Mouse (Mus musculus) hindbrain, postnatal 0 days (tissue): ENCODE data around the gene Krtap6-5. TPM values are rescaled to one million over a fixed set of nuclear protein-coding genes. Genes with fewer than 3 reads are reported as not detected.
"Not testable (repeated sequence)": the region's sequence is repeated elsewhere in the genome, so short reads cannot be mapped to it uniquely, and the experiment has no call there.

Experiments used
- ATAC-seq: fragments of 200-750 bp; cut with Nextera tagmentation; 2 replicates; pipeline ENCODE4 v1.8.0; 2017; ENCODE audit warnings: mild to moderate bottlenecking, moderate TSS enrichment, moderate library complexity
- DNase-seq: peaks from one replicate; pipeline ENCODE4 v3.0.0-alpha.2; 2015; ENCODE audit warnings: low spot score
- H3K27ac ChIP-seq: fragments of 300-500 bp; sonication (generic); 2 replicates; pipeline ENCODE4 v1.5.1; 2014; ENCODE audit warnings: mild to moderate bottlenecking
- H3K27me3 ChIP-seq: fragments of 300-500 bp; sonication (generic); 2 replicates; pipeline ENCODE4 v1.6.1; 2014; ENCODE audit warnings: low read length, mixed read lengths; ENCODE audit not compliant: insufficient read depth
- H3K36me3 ChIP-seq: fragments of 300-500 bp; sonication (generic); 2 replicates; pipeline ENCODE4 v1.6.1; 2014; ENCODE audit warnings: low read length, mixed read lengths; ENCODE audit not compliant: insufficient read depth
- H3K4me1 ChIP-seq: fragments of 300-500 bp; sonication (generic); 2 replicates; pipeline ENCODE4 v1.6.1; 2014; ENCODE audit warnings: antibody characterized with exemption, low read length, mixed read lengths; ENCODE audit not compliant: insufficient read depth
- H3K4me2 ChIP-seq: fragments of 300-500 bp; sonication (generic); 2 replicates; pipeline ENCODE4 v1.6.1; 2014; ENCODE audit warnings: low read depth, mild to moderate bottlenecking, low read length, moderate library complexity, mixed read lengths
- H3K4me3 ChIP-seq: fragments of 300-500 bp; sonication (generic); 2 replicates; pipeline ENCODE4 v1.5.1; 2014; ENCODE audit warnings: low read length
- H3K9ac ChIP-seq: fragments of 300-500 bp; sonication (generic); replicated peaks from 2 replicates; pipeline ENCODE4 v1.6.1; 2014; ENCODE audit warnings: mild to moderate bottlenecking, low read length, moderate library complexity, mixed read lengths
- H3K9me3 ChIP-seq: fragments of 300-500 bp; sonication (generic); 2 replicates; pipeline ENCODE4 v1.6.1; 2016; ENCODE audit warnings: low read length, mixed read lengths
- CTCF ChIP-seq: IDR thresholded peaks from 2 replicates; pipeline ENCODE4 v1.5.1; 2016; ENCODE audit warnings: antibody characterized with exemption, control low read depth, low read depth
- WGBS: fragments of 180-500 bp; shearing (Covaris S2); extraction: QIAGEN DNeasy Blood & Tissue Kit; methylation state at CpG from one replicate; pipeline ENCODE4 v1.1.7; 2014; 5-methylcytosine and 5-hydroxymethylcytosine counted together
- polyA plus RNA-seq: library from polyadenylated mRNA; unstranded; fragments of >200 nt; fragmentation: Nextera tagmentation; extraction: Ambion mirVana; gene quantifications from 2 replicates; pipeline ENCODE4 v1.2.1, GENCODE M21; 2015
- total RNA-seq: library from RNA; depleted of rRNA; stranded (reverse); fragments of >200 nt; gene quantifications from 2 replicates; pipeline ENCODE4 v1.2.3, GENCODE M21; 2014; rRNA removed

Gene Krtap6-5
- total RNA-seq (not detected in 2 replicates), polyA plus RNA-seq (not detected in 2 replicates)

DNA sequence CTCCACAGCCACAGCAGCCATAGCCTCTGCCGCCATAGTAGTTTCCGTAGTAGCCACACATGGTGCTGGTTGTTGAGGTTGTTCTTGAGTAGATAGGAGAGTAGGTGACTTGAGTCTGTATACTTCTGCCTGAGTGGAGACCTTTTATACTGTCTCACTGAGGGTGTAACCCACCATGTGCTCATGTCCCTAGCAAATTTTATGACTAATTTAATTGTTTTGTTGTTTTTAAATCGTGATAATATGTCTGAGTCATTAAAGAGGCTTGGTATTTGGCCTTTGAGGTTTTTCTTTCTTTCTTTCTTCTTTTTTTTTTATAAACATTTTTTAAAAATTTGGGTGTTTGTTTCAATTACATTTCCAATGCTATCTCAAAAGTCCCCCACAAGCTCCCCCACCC lies at the start of gene Krtap6-5:
Krtap6-5 (minus strand) TSS at position 101 of the 400 bp plus-strand sequence.
- Histone ChIP-seq H3K27me3 (no peaks in the 10 kb centered on the region), H3K4me1 (no peaks in the 10 kb centered on the region), H3K27ac (no peak within 1 kb of the TSS), H3K9ac (no peak within 1 kb of the TSS), H3K4me3 (no peak within 1 kb of the TSS), H3K4me2 (no peak within 1 kb of the TSS), H3K9me3 (no peaks in the 10 kb centered on the region), H3K36me3 (no peaks in the 10 kb centered on the region)
- ATAC-seq (no peak), DNase-seq (no peak)
- TF ChIP-seq CTCF, result no peak
- WGBS, result 84% methylated on average over 3 of the region's 3 CpGs

DNA sequence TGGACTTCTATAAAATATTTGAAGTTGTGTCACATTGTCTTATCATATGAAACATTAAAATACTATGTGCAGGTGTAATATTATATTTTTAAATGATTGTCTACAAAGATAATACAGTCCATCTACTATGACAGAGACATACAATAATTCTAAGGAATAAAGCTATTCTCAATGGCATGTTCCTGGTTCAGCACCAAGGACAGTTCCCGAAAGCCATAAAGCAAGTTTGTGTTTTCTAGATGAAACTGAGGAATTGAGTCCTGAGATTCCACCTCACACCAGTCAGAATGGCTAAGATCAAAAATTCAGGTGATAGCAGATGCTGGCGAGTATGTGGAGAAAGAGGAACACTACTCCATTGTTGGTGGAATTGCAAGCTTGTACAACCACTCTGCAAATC lies 23.4 kb upstream of the Krtap6-5 start:
- H3K27me3 ChIP-seq, ATAC-seq, H3K4me2 ChIP-seq, H3K36me3 ChIP-seq, H3K4me1 ChIP-seq, H3K4me3 ChIP-seq, H3K9me3 ChIP-seq, H3K27ac ChIP-seq, H3K9ac ChIP-seq: not testable (repeated sequence)
- DNase-seq, result peak; percentile 5
- WGBS, result 83% methylated on average over 2 of the region's 2 CpGs

DNA sequence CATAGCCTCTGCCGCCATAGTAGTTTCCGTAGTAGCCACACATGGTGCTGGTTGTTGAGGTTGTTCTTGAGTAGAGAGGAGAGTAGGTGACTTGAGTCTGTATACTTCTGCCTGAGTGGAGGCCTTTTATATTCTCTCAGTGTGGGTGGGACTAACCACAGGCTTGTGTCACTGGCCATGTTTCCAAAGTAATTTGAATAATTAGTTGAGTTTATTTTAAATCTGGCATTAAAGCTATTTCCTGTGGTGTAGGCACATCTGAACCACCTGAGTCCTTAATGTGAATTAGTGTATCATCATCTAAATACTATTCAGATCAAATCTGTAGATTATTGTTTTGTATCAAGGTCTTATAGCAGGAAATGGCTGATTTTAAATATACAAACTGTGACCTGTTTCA lies 16.2 kb upstream of the Krtap6-5 start, which contains the start of gene 1110025L11Rik:
1110025L11Rik (minus strand) TSS at position 101 of the 400 bp plus-strand sequence.
- H3K27ac ChIP-seq, ATAC-seq: not testable (repeated sequence)

DNA sequence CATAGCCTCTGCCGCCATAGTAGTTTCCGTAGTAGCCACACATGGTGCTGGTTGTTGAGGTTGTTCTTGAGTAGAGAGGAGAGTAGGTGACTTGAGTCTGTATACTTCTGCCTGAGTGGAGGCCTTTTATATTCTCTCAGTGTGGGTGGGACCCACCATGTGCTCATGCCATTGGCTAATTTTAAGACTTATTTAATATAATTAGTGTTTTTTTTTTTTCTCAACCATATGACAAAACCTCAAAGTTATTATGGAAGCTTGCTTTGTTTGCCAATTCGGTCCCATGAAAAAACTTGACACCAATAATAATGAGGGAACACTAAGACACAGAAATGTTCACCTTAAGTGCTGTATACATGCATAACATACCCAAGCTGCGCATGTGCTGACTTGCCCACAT lies 6.3 kb downstream of the Krtap6-5 start, which contains the start of gene Gm10228:
Gm10228 (minus strand) TSS at position 101 of the 400 bp plus-strand sequence.
- H3K9ac ChIP-seq, DNase-seq, H3K4me3 ChIP-seq, H3K9me3 ChIP-seq, H3K27ac ChIP-seq, H3K4me2 ChIP-seq, H3K4me1 ChIP-seq, ATAC-seq, H3K36me3 ChIP-seq, H3K27me3 ChIP-seq: not testable (repeated sequence)
- WGBS, result 89% methylated on average over 2 of the region's 4 CpGs

More for the DNA sequence above, 16.2 kb upstream of the Krtap6-5 start, which contains the start of gene 1110025L11Rik:
- H3K27me3 ChIP-seq, H3K9me3 ChIP-seq, H3K36me3 ChIP-seq, DNase-seq, H3K4me1 ChIP-seq, H3K9ac ChIP-seq, H3K4me3 ChIP-seq, H3K4me2 ChIP-seq: not testable (repeated sequence)
- no CpG with 5 or more reads among the region's 2 CpGs for WGBS

DNA sequence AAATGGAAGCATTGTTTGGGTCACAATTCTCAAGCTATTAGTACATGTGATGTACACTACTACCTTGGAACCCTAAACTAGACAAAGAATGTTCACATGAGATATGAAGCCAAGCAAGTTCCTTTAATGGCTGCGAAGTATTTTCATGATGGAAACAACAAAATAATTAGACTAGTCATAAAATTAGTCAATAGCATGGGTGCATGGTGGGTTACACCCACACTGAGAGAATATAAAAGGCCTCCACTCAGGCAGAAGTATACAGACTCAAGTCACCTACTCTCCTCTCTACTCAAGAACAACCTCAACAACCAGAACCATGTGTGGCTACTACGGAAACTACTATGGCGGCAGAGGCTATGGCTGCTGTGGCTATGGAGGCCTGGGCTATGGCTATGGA lies 16.3 kb downstream of the Krtap6-5 start, which contains the start of gene Krtap6-1:
Krtap6-1 (plus strand) TSS at position 301 of the 400 bp plus-strand sequence.
- not testable (repeated sequence) for H3K4me2 ChIP-seq, H3K27me3 ChIP-seq, H3K27ac ChIP-seq, H3K36me3 ChIP-seq, H3K4me1 ChIP-seq, DNase-seq, H3K4me3 ChIP-seq, H3K9ac ChIP-seq, H3K9me3 ChIP-seq, ATAC-seq
- 92% methylated on average over 3 of the region's 3 CpGs for WGBS

DNA sequence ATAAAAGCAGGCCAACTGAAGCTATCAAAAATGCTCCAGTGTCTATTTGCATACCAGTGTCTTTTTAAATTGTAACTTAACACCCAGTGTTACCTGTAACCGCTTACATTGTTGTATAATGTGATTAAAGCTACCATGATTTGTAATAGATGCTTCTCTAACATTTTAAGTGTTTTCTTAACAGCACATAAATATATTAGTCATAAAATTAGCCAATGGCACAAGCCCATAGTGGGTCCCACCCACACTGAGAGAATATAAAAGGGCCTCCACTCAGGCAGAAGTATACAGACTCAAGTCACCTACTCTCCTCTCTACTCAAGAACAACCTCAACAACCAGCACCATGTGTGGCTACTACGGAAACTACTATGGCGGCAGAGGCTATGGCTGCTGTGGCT lies 32.7 kb downstream of the Krtap6-5 start, which contains the start of gene Gm10229:
Gm10229 (plus strand) TSS at position 301 of the 400 bp plus-strand sequence.
- not testable (repeated sequence) for H3K27me3 ChIP-seq, DNase-seq, ATAC-seq, H3K4me2 ChIP-seq, H3K27ac ChIP-seq, H3K9ac ChIP-seq, H3K4me1 ChIP-seq, H3K4me3 ChIP-seq, H3K9me3 ChIP-seq, H3K36me3 ChIP-seq
- 98% methylated on average over 1 of the region's 3 CpGs for WGBS

DNA sequence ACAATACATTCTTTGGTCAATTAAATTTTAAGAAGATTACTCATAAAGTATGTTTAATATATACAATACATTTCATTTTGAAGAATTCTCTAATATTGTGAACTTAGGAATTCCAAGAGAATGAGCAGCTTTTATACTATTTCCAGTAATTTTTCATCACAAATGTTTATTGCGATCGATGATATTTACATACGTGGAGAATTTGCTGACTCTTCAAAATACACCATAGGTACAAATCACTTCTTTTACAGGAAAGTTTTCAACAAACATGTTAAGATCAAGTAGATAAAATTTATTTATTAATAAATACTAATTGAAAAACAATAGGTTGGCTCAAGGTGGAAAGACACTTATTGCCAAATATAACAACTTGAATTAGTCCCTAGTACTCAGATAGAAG lies 33.7 kb downstream of the Krtap6-5 start:
- no peak overlapping the region for H3K4me3 ChIP-seq
- H3K27me3 ChIP-seq, result no peaks in the 10 kb centered on the region
- H3K36me3 ChIP-seq, result no peaks in the 10 kb centered on the region
- ATAC-seq, result no peak
- no peak overlapping the region for H3K4me2 ChIP-seq
- no peak overlapping the region for H3K9ac ChIP-seq
- WGBS, result 95% methylated on average over 3 of the region's 3 CpGs
- no peak for DNase-seq
- H3K27ac ChIP-seq, result no peak overlapping the region
- no peaks in the 10 kb centered on the region for H3K4me1 ChIP-seq
- no peak for TF ChIP-seq CTCF
- no peaks in the 10 kb centered on the region for H3K9me3 ChIP-seq
